Mouse (Mus musculus) heart, postnatal 36 days (tissue): ENCODE measurements at regions not wholly inside any gene's neighbourhood (a gene's known extent, or its start where the extent isn't known, plus 50 kb on each side); places are given as distances from the start of the nearest gene placed in this dataset.

Experiments used
- DNase-seq, 2 experiments: peaks; one replicate each; pipeline ENCODE4 v3.0.0; 2021 to 2022
- intact Hi-C: fragments of 180-260 bp; cut with DNase I; formaldehyde crosslinking; loops from one replicate; pipeline ENCODE4 v1.15.1; 2025

DNA sequence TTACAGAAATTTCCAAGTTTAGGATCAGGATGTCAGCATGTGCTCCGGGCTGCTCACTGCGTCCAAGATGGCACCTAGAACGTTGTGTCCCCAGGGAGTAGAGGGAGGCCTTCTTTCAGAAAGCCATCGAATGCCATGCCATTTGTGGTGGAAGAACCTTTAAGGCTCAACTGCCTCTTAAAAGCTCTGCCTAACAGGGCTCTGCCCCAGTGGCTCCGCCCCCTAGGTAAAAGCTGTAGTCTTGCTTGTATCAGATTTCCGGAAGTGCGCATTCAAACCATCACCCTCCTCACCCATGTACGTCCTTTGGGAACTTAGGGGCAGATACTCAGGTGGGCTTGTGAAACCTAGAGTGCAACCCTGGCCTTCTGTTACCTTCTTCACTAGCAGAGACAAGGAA, 54.0 kb upstream of the Psmd7 start:
- no peak for DNase-seq
- intact Hi-C loops, result no loop called here

DNA sequence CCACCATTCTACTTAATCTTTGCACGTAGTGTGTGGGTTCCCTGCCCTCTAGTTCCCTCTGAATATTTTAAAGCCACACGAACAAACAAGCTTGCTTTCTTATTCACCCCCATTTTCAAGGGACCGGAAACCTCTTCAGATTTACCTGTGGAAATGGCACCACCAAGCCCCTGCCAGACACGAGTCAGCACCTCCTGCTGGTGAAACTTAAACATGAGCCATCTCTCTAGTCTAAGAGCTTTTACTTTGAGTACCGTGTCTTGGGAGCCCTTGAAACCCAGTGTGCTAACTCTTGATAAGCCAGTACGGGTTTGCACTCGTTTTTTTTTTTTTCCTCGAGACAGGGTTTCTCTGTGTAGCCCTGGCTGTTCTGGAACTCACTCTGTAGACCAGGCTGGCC, 59.7 kb upstream of the Psmd7 start:
- intact Hi-C loops, result no loop called here

DNA sequence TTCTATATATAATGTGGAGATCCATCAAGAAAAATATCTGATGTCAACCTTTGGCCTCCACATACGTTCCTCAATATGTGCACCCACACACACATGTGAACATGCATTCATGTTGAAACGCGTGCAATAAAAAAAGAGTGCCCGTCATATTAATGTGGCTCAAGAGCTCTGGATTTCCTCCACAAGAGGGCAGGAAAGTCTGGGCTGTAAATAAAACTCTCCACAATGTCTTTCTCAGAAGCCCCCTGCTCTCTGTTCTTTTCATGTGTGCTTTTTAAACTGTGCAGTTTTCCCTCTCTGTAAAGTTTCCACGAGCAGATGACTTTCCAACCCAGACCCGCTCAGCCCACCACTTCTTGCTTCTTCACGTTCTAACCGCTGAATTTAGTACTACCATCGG, 62.0 kb upstream of the Psmd7 start:
- DNase-seq, result no peak
- intact Hi-C loops, result no loop called here

More for the DNA sequence above, 59.7 kb upstream of the Psmd7 start:
- DNase-seq, result no peak

GRCm38 (mm10) chr8:107651424-107651823, 63.2 kb upstream of the Psmd7 start:
- intact Hi-C loops, result no loop called here

DNA sequence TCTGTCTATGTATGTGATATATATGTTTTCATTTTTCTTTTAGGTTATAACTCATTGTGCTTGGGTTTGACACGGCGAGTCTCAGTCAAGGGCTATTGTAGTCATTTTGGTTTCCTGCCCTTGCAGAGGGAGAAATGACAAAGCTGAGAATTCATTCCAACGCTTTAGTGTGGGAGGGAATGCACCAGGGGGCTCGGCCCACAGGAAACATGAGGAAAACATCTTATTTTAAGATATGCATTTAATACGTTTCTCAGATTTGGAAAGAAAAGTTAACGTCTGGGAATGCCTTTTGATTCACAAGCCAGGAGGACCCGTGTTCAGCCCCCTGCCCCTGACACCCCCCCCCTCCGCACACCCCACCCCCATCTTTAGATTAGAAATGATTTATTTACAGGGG, 64.0 kb upstream of the Psmd7 start:
- DNase-seq, result no peak
- intact Hi-C loops, result no loop called here

More at GRCm38 (mm10) chr8:107651424-107651823, 63.2 kb upstream of the Psmd7 start:
- DNase-seq, result no peak

DNA sequence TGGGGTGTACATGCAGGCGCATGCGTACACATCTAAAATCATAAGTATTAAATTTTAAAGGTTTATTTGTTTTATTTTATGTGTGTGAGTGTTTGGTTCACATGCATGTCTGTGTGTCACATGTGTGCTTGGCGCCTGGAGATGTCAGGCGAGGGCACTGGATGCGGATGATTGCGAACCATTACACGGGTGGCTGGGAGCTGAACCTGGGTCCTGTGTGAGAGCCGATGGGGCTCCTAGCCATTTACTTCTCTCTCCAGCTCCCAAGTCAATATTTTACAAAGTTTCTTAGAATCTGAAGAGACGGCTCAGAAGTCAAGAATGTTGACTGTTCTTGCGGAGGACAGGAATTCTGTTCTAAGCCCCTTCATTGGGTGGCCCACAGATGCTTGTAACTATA, 65.4 kb upstream of the Psmd7 start:
- intact Hi-C loops, result no loop called here
- DNase-seq, result no peak

DNA sequence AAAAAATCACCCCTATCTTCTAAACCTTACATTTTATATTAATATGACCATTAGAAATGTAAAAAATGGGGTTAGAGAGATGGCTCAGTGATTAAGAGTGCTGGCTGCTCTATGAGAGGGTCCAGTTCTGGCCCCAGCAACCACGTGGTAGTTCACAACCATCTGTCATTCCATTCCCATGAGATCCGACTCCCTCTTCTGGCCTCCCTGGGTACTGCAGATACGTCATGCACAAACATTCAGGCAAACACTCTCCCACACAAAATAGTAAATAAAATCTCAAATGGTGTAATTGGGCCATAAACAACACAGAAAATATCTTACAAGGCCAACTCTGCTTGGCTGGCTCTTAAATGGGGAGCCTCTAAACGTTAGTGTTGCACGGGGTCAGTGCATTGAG, 68.4 kb upstream of the Psmd7 start:
- DNase-seq, result no peak
- intact Hi-C loops, result no loop called here

DNA sequence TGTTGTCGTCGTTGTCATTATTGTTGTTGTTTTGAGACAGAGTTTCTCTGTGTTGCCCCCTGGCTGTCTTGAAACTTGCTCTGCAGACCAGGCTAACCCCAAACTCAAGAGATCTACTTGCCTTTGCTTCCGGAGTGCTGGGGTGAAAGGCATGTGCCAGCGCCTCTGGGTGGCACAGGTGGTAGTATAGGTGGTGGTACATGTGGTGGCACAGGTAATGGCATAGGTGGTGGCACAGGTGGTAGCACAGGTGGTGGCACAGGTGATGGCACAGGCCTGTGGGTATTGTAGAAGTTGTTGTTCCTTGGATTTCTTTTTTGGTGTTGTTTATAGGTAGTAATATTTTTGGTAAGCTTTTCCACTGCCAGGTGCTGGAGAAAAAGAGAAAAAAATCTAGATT, 69.5 kb upstream of the Psmd7 start:
- intact Hi-C loops, result no loop called here
- no peak for DNase-seq

GRCm38 (mm10) chr8:107658386-107658785, 70.1 kb upstream of the Psmd7 start:
- intact Hi-C loops, result no loop called here
- DNase-seq, result no peak

- intact Hi-C loops, result no loop called here
- DNase-seq, result no peak
Observed at GRCm38 (mm10) chr8:107660624-107661023, 72.4 kb upstream of the Psmd7 start.

- DNase-seq, result no peak
- intact Hi-C loops, result no loop called here
Observed at GRCm38 (mm10) chr8:107669608-107670007, 81.3 kb upstream of the Psmd7 start.

DNA sequence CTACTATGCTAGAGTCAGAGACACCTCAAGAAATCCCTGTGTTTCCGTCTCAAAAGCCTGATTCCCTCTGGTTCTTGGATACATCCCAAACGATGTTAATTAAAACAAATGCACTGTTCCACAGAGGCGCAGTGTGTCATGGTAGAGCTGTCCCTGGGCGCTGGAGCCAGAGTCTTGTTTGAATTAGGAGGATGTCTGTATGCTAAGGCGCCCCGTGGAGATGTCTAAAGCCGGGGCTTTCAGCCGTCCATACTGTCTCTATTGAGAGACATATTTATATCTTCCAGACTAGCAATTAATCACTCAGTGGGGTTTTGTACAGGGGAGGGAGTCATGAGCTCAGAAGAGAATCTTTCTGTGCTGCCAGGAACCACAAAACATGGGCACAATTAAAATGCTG, 83.2 kb upstream of the Psmd7 start:
- intact Hi-C loops, result no loop called here
- no peak for DNase-seq

DNA sequence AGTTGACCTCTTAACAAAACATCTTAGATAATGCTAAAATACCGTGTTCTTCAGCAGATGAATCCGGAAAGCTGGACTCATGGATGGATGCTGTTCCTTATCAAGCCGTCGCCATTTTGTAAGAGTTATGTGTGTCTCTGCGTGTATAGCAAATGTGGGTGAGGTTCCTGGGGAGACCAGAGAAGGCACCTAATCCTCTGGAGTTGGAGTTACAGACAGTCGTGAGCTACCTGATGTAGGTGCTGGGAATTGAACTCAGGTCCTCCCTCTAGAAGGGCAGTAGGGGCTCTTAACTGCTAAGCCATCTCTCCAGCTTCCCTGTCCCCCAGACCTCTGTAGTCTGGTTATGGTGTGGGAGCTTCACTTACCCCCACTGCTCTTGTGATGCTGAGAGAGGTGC, 84.4 kb upstream of the Psmd7 start:
- no peak for DNase-seq
- intact Hi-C loops, result no loop called here

GRCm38 (mm10) chr8:107682066-107682465, 93.8 kb upstream of the Psmd7 start:
- no peak for DNase-seq
- intact Hi-C loops, result no loop called here

GRCm38 (mm10) chr8:107684721-107685691, 96.7 kb upstream of the Psmd7 start:
- DNase-seq, result peak; percentile 4 to 27
- intact Hi-C loops, result no loop called here

DNA sequence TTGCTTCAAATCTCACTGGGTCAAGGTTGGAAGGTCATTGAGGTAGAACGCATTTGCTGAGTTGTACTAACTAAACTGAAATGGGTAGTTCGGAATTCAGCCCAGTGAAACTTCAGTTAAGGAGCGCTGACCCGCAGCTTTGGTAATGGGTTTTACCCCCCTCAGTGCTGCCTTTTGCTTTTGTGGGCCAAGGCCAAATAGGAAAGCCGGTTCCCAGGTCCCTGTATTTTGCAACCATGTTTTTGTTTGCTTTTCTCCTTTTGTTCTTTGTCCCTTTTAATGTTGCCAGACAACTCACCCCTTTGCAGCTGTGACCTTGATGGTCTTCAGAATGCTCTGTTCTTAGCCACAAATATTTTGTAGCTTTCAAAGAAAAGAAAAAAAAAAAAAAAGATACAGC, 98.7 kb upstream of the Psmd7 start:
- intact Hi-C loops, result no loop called here
- DNase-seq, result no peak

DNA sequence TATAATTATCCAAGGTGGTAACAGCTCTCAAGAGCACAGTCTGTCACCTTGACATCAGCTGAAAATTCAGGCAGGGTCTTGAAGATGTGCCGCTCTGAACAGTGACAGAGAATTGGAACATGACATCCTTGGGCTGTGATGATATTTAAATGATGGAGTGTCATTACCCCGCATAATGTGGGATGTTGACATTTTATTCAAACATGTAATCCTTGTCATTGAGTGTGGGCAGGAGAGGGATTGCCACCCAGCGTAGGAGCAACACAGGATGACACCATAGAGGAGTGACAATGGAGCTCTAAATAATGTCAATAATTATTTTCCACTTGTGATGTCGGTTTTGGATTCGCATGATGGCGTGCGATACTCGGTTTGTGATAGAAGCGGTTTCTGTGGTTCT, 99.3 kb upstream of the Psmd7 start:
- no peak for DNase-seq

DNA sequence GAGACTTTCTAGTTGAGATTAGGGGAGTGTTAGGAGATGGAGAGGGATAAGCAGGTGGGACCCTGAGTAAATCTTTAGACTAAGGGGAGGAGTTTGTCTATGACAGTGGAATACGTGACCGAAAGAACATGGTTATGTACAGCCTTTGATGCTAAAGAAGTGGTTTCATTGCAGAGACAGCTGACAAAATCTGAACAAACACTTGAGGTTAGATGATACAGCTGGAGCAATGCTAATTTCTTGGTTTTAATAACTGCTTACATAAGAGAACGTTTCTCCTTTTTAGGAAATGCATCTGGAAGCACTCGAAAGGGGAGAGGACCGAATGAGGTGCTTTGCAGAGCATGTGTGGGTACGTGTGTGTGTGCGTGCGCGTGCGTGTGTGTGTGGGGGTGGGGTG, 100.8 kb upstream of the Psmd7 start:
- intact Hi-C loops, result no loop called here
- DNase-seq, result no peak

More for the DNA sequence above, 99.3 kb upstream of the Psmd7 start:
- intact Hi-C loops, result no loop called here

- DNase-seq, result no peak
- intact Hi-C loops, result no loop called here
Observed at GRCm38 (mm10) chr8:107691251-107691650, 103.0 kb upstream of the Psmd7 start.

DNA sequence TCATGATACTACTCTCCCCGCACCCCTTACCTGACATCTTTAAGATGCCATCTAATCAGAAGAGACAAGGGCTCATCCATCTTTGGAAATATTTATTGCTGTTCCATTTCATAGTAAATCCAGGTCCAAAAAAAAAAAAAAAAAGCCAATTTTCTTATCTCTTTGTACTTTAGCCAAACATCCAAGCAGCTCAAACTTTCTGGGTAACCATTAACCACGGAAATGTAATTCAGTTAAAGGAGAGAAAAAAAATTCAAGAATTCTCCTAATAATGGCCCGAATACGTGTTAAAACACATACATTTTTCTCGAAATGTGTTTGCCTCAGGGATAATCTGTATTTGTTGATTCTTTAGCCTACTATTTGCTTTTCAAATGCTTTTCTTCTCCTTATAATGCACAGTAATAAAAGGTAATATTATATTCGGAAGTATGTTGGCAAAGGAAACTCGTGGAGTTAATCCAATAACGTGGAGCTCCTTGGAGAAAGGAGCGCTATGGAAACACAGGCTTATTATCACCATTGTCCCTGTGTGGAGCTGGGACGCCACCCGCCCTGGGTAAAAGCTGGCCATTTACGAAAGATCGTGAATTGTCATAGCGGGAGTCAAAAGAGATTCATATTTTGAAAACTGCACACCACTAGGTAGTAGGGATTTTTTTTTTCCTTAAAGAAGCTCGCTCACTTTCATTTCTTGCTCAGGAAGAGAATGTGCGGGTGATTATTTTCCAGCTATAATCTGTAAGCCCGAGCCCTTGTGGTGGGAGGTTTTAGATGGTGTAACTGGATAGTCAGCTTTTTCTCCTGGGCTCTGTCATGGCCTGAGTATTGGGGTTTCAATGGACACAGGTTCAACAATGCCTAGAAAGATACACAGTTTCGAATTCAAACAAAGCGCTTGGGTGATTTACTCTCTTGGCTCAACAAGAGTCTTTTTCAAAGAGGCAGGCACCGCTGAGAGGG, 108.4 kb upstream of the Psmd7 start:
- intact Hi-C loops, result no loop called here
- DNase-seq, result no peak

DNA sequence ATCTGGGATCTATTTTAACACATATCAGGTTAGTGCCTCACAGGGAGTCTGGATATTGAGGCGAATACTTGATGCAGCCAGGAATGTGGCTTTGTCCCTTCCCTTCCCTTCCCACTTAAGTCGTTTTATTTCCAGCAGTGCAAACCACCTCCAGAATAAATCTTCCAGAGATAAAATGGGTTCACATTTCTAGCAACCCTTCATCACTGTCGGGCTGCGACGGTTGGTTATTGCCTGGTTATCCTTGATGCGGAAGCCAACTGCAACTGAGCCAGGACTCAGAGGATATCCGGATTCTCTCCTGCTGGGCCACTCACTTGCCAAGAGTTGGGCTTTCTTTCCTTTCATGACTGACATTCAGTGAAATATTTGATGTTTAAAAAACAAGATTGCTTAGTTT, 111.0 kb upstream of the Psmd7 start:
- DNase-seq, result no peak
- intact Hi-C loops, result no loop called here
